Mouse (Mus musculus) left cerebral cortex, postnatal 10 days (tissue): Measurements from ENCODE around the gene Zbtb20. TPM values are rescaled to one million over a fixed set of nuclear protein-coding genes. Genes with fewer than 3 reads are reported as not detected.

Experiments
- DNase-seq, 2 experiments: peaks; one replicate each; pipeline ENCODE4 v3.0.0; 2021 to 2022; ENCODE audit warnings: low spot score in 2 of 2, mixed read lengths in 1 of 2; ENCODE audit errors: extremely low spot score in 1 of 2
- intact Hi-C: fragments of 180-260 bp; cut with DNase I; formaldehyde crosslinking; loops from one replicate; pipeline ENCODE4 v1.15.1; 2025
- microRNA-seq: library from miRNA; unstranded; fragments of <30 nt; microRNA quantifications from one replicate; pipeline ENCODE4 v1.2.0, GENCODE M21; 2022
- total RNA-seq, 2 experiments: library from RNA; stranded (reverse); gene quantifications; 2 replicates each; pipeline ENCODE4 v1.2.3; 2021

Zbtb20 gene
- total RNA-seq, 2 experiments from 2014 or later = 41.7 to 50.4 TPM

DNA sequence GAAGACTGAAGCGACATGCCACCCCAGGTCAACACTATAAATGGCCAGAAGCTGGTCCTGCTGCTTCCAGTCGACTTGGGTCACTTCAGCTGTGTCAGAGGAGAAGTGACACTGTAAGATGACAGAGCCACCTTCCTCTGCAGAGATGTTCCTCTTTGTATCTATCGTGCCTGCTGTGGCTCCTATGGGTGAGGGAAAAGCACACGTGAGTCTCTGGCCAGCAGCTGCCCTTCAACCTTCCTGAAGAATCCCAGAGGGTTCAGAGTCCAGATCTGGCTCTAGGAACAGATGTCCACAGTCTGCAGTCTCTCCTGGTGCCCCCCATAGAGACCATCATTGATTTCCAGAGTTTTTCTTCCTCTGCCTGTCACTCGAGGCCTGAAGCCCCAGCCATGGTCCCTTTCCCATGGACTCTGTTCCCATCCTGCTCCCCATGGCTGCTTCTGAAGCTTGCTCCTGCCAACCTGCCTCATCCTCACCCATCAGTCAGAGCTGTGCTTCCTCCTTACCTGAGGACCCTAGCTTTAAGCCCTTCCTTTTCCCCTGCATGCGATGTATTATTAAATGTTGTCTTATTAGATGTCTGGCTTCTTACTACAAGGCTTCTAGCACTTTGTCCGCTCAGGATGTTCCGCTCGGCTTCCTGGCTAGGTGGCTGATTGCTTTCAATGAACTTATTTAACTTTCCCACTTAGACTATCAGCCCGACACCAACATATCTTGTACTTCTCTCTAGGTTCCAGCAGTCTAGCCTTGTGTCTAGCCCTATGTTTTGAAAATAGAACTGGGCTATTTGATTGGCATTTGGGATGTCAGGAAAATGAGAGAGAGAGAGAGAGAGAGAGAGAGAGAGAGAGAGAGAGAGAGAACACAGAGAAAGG lies 786.7 kb downstream of the Zbtb20 start:
- no peak for DNase-seq
- intact Hi-C loops = no loop called here

GRCm38 (mm10) chr16:43663978-43664579 lies 788.4 kb downstream of the Zbtb20 start, which contains the start of gene Tigit:
Gene Tigit, minus strand, starts transcription at chr16:43664146.
- no peak for DNase-seq
- intact Hi-C loops = no loop called here

- intact Hi-C loops = no loop called here
- DNase-seq = no peak
Observed at GRCm38 (mm10) chr16:43664861-43665260, 789.2 kb downstream of the Zbtb20 start.

DNA sequence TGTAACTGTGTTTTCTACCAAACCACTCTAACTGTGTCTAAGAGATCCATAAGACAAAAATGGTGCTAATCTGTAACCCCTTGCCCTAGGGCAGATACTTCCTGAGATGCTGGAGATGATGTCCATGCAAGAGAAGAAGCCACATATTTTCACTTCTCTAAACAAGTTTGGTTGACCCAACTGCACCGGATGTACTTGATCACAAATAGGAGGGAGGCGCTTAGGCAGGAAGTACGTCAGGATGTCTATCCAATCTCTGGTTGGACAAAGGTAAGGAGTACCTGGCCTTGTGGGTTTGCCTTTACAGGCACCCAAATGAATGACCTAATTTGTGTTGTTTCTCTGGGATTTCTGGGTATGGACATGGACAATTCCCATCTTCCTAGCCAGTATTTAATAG lies 792.6 kb downstream of the Zbtb20 start:
- intact Hi-C loops = no loop called here
- no peak for DNase-seq

- no peak for DNase-seq
- intact Hi-C loops = no loop called here
Observed at GRCm38 (mm10) chr16:43671972-43672371, 796.3 kb downstream of the Zbtb20 start.

DNA sequence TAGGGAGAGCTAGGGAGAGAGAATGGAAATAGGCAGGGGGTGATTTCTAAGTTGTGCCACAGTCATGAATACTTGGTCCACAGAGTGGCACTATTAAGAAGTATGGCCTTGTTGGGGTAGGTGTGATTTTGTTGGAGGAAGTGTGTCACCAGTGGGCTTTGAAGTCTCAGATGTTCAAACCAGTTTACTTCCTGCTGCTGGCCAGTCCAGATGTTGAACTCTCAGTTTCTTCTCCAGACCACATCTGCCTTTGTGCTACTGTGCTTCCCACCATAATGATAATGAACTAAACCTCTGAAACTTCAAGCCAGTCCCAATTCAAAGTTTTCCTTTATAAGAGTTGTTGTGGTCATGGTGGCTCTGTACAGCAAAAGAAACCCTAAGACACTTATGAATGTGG lies 797.0 kb downstream of the Zbtb20 start:
- intact Hi-C loops = no loop called here

GRCm38 (mm10) chr16:43674400-43674799 lies 798.7 kb downstream of the Zbtb20 start:
- DNase-seq = no peak
- intact Hi-C loops = no loop called here

More for the DNA sequence above, 797.0 kb downstream of the Zbtb20 start:
- no peak for DNase-seq

DNA sequence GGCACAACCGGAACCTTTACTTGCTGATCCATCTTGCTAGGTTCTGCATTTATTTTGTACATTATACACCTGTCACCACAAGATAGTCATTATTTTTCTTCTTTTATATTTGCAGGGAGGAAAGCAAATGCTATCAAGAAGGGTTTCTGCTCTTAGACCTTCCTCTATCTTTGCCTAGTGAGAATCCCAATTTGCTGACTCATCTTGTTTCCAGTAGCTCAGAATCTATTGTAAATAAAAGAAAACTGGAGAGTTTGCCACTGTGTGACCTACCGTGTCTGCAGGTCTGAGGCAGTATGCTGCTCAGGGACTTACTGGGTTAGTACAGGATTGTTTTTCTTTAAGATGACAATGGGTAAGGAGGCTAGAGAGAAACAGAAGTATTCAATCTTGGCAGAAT lies 812.3 kb downstream of the Zbtb20 start:
- no peak for DNase-seq
- intact Hi-C loops = no loop called here

- intact Hi-C loops = no loop called here
- no peak for DNase-seq
Observed at GRCm38 (mm10) chr16:43690211-43690690, 814.6 kb downstream of the Zbtb20 start.

DNA sequence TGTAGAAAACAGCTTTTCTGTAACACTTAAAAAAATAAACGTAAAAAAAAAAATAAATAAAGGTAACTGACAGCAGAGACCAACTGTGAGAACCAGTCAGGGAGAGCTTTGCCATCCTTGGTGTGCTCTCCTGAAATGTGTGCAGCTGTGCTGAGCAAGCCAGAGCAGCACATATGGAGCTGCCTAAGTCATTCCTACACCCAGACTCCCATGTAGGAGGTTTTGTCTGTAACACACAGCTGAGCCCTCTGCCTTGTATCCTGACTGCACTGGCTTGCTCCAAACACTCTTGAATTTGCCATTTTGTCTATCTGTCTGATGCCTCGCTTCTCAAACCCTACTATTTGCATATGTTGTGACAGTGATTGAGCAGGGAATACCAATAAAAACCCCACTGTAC lies 815.2 kb downstream of the Zbtb20 start:
- intact Hi-C loops = no loop called here
- no peak for DNase-seq

- intact Hi-C loops = no loop called here
- DNase-seq = no peak
Observed at GRCm38 (mm10) chr16:43691741-43692140, 816.1 kb downstream of the Zbtb20 start.

Small RNAs within 50 kb of the gene (microRNA-seq; reads per million reads assigned to microRNA genes)
- gene Mir568 = not detected
